8 mouse cellular contexts compared by ENCODE assay signal in the genomic region with DNA sequence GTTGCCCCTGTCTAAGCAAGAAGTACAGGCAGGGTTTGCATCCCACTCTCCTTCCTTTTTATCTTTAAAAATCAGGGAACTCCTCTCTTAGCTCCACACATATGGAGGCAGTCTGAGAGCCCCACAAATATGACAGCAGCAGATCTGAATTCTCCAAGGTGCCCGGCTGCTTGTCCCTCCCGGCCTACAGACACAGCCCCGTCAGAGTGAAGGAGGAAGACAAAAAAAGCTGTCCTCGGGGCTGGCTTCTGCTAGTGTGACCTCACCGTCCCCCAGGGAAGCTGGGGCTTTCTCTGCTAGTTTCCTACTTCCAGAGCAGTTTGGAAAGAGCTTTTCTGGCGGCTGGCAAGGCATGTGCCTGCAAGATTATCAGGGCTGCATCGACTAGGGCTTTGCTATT. TPM values are rescaled to one million over a fixed set of nuclear protein-coding genes. Genes with fewer than 3 reads are reported as not detected.
A peak's percentile ranks its signal among the peaks of the same experiment; 100 is the strongest.
DNase-seq lines count a peak whose midpoint lies in the region; ATAC-seq lines count a peak whose summit lies in the region.

No protein-coding gene starts in this region.

- no peak for ATAC-seq in embryonic facial prominence, embryonic 13.5 days (ENCODE audit: insufficient number of reproducible peaks, insufficient read depth, low FRiP score, low TSS enrichment, low read depth)
- ATAC-seq in heart, embryonic 12.5 days (ENCODE audit: insufficient number of reproducible peaks, low FRiP score): no peak
- no peak for ATAC-seq in megakaryocyte-erythroid progenitor cell, adult 5-6 weeks (replicated peaks; ENCODE audit: low FRiP score, low TSS enrichment, poor library complexity, severe bottlenecking)

- no peaks in the 10 kb centered on the region for H3K9me3 ChIP-seq in embryonic facial prominence, embryonic 13.5 days
- no peaks in the 10 kb centered on the region for H3K9me3 ChIP-seq in heart, embryonic 12.5 days (replicated peaks)
- no peaks in the 10 kb centered on the region for H3K9me3 ChIP-seq in midbrain, embryonic 10.5 days (replicated peaks)

- H3K4me1 ChIP-seq in embryonic facial prominence, embryonic 13.5 days: peaks cover 16% of the 10 kb centered on the region
- peaks cover 10% of the 10 kb centered on the region for H3K4me1 ChIP-seq in heart, embryonic 12.5 days (replicated peaks)
- H3K4me1 ChIP-seq in midbrain, embryonic 10.5 days: peaks cover 16% of the 10 kb centered on the region

- DNase-seq in left cerebral cortex, postnatal 10 days (ENCODE audit: extremely low spot score in 1 of 2, low spot score in 2 of 2): peak; percentile 13 to 49
- no peak for DNase-seq in left cerebral cortex, adult 9 months (ENCODE audit: low spot score in 2 of 2)
- peak; percentile 40 for DNase-seq in midbrain, embryonic 10.5 days (ENCODE audit: low spot score)
- DNase-seq in thymus, postnatal 10 days (ENCODE audit: low spot score in 2 of 2): no peak
- no peak for DNase-seq in left cerebral cortex, adult 8-10 months (ENCODE audit: low spot score in 2 of 2)

- no peak overlapping the region for H3K4me2 ChIP-seq in embryonic facial prominence, embryonic 13.5 days
- H3K4me2 ChIP-seq in heart, embryonic 12.5 days: no peak overlapping the region

- H3K4me3 ChIP-seq in embryonic facial prominence, embryonic 13.5 days: no peak overlapping the region
- H3K4me3 ChIP-seq in heart, embryonic 12.5 days: no peak overlapping the region
- no peak overlapping the region for H3K4me3 ChIP-seq in midbrain, embryonic 10.5 days

- H3K27me3 ChIP-seq in embryonic facial prominence, embryonic 13.5 days: no peaks in the 10 kb centered on the region
- H3K27me3 ChIP-seq in heart, embryonic 12.5 days (replicated peaks): no peaks in the 10 kb centered on the region
- H3K27me3 ChIP-seq in midbrain, embryonic 10.5 days (ENCODE audit: low read depth, poor library complexity, severe bottlenecking): no peaks in the 10 kb centered on the region

- no peaks in the 10 kb centered on the region for H3K36me3 ChIP-seq in embryonic facial prominence, embryonic 13.5 days
- no peaks in the 10 kb centered on the region for H3K36me3 ChIP-seq in heart, embryonic 12.5 days
- no peaks in the 10 kb centered on the region for H3K36me3 ChIP-seq in midbrain, embryonic 10.5 days

- WGBS in embryonic facial prominence, embryonic 13.5 days: 6% methylated on average over 7 of the region's 7 CpGs
- WGBS in heart, embryonic 12.5 days: 8% methylated on average over 7 of the region's 7 CpGs
- WGBS in midbrain, embryonic 10.5 days: 9% methylated on average over 7 of the region's 7 CpGs

- intact Hi-C loops in left cerebral cortex, postnatal 10 days (cut with DNase I): loop anchor here (5.0 kb wide), 1 partner anchor 348 kb away; no protein-coding TSS in a partner anchor

- H3K9ac ChIP-seq in embryonic facial prominence, embryonic 13.5 days: peak overlapping the region; percentile 17; the same call in 1 of the 2 replicates
- H3K9ac ChIP-seq in heart, embryonic 12.5 days: 0 out of 2 replicates have a peak overlapping the region, but pooled peaks have one; percentile 2

- peak overlapping the region; percentile 60 for H3K27ac ChIP-seq in embryonic facial prominence, embryonic 13.5 days
- H3K27ac ChIP-seq in heart, embryonic 12.5 days (ENCODE audit: poor library complexity, severe bottlenecking): peak overlapping the region; percentile 6; the same call in 1 of the 2 replicates
- H3K27ac ChIP-seq in midbrain, embryonic 10.5 days (replicated peaks): peak overlapping the region; percentile 80

RNA-seq across cellular contexts. Expression of a gene that starts 55.3 kb away (rescaled TPM):
- 1 to 10 TPM; 2.9 to 3.8 TPM for total RNA-seq in left cerebral cortex, postnatal 10 days (2021)
- polyA plus RNA-seq in embryonic facial prominence, embryonic 13.5 days (2015; fragmentation: Nextera tagmentation; extraction: Ambion mirVana): 17.5 and 19.2 TPM in 2 replicates
- polyA plus RNA-seq in heart, embryonic 12.5 days (2016; fragmentation: Nextera tagmentation; extraction: Ambion mirVana): 21.7 and 22.4 TPM in 2 replicates
- polyA plus RNA-seq in midbrain, embryonic 10.5 days (2016; fragmentation: Nextera tagmentation; extraction: Ambion mirVana): 22.5 and 26.0 TPM in 2 replicates
- 9.5 and 16.1 TPM in 2 replicates for total RNA-seq in megakaryocyte-erythroid progenitor cell, adult 5-6 weeks (2014; fragmentation: Nextera tagmentation)
- total RNA-seq in megakaryocyte-erythroid progenitor cell, adult 5-6 weeks (2017): 24.7 and 31.8 TPM in 2 replicates
- total RNA-seq in left cerebral cortex, adult 8-10 months (2022): 1 to 10 TPM; 4.4 to 6.1 (median 5.4) TPM

RNA-seq across cellular contexts. Expression of a gene that starts 55.5 kb away (rescaled TPM):
- 10 to 100 TPM; 63.2 to 63.9 TPM for total RNA-seq in left cerebral cortex, postnatal 10 days (2021)
- 124 TPM in 2 replicates for polyA plus RNA-seq in embryonic facial prominence, embryonic 13.5 days (2015; fragmentation: Nextera tagmentation; extraction: Ambion mirVana)
- 110 TPM in 2 replicates for polyA plus RNA-seq in heart, embryonic 12.5 days (2016; fragmentation: Nextera tagmentation; extraction: Ambion mirVana)
- 102 and 120 TPM in 2 replicates for polyA plus RNA-seq in midbrain, embryonic 10.5 days (2016; fragmentation: Nextera tagmentation; extraction: Ambion mirVana)
- 326 and 333 TPM in 2 replicates for total RNA-seq in megakaryocyte-erythroid progenitor cell, adult 5-6 weeks (2014; fragmentation: Nextera tagmentation)
- 444 and 510 TPM in 2 replicates for total RNA-seq in megakaryocyte-erythroid progenitor cell, adult 5-6 weeks (2017)
- total RNA-seq in left cerebral cortex, adult 8-10 months (2022): 10 to 100 TPM; 81.2 to 90.5 (median 83.9) TPM

Comparison
In these comparisons a context has a peak if more than half of its experiments do, and no peak if none do; other contexts are left out.
1. DNase-seq: peak in left cerebral cortex, postnatal 10 days (2 of 2) and midbrain, embryonic 10.5 days (single experiment); none in left cerebral cortex, adult 9 months (0 of 2), thymus, postnatal 10 days (0 of 2) and left cerebral cortex, adult 8-10 months (0 of 2).
2. H3K27ac ChIP-seq: peak in every context shown above with its lines; median percentile 80 in midbrain, embryonic 10.5 days; 60 in embryonic facial prominence, embryonic 13.5 days; 6 in heart, embryonic 12.5 days.